Mouse (Mus musculus) hindbrain, embryonic 13.5 days (tissue): ENCODE measurements around the gene Tns3. TPM values are rescaled to one million over a fixed set of nuclear protein-coding genes. Genes with fewer than 3 reads are reported as not detected.

Source experiments
- ATAC-seq: fragments of 200-750 bp; cut with Nextera tagmentation; 2 replicates; pipeline ENCODE4 v1.8.0; 2017; ENCODE audit warnings: moderate TSS enrichment; ENCODE audit not compliant: low FRiP score
- H3K27ac ChIP-seq: fragments of 300-500 bp; sonication (generic); 2 replicates; pipeline ENCODE4 v1.5.1; 2015; ENCODE audit warnings: inconsistent platforms, mild to moderate bottlenecking, moderate library complexity
- H3K27me3 ChIP-seq: fragments of 300-500 bp; sonication (generic); 2 replicates; pipeline ENCODE4 v1.6.1; 2015; ENCODE audit warnings: mild to moderate bottlenecking, inconsistent platforms
- H3K36me3 ChIP-seq: fragments of 300-500 bp; sonication (generic); 2 replicates; pipeline ENCODE4 v1.6.1; 2015; ENCODE audit warnings: mild to moderate bottlenecking, inconsistent platforms
- H3K4me1 ChIP-seq: fragments of 300-500 bp; sonication (generic); replicated peaks from 2 replicates; pipeline ENCODE4 v1.6.1; 2015; ENCODE audit warnings: inconsistent platforms
- H3K4me2 ChIP-seq: fragments of 300-500 bp; sonication (generic); 2 replicates; pipeline ENCODE4 v1.6.1; 2015; ENCODE audit warnings: inconsistent platforms, mild to moderate bottlenecking, moderate library complexity
- H3K4me3 ChIP-seq: fragments of 300-500 bp; sonication (generic); 2 replicates; pipeline ENCODE4 v1.5.1; 2015; ENCODE audit warnings: mild to moderate bottlenecking, inconsistent platforms
- H3K9ac ChIP-seq: fragments of 300-500 bp; sonication (generic); 2 replicates; pipeline ENCODE4 v1.6.1; 2015; ENCODE audit warnings: mild to moderate bottlenecking, inconsistent platforms
- H3K9me3 ChIP-seq: fragments of 300-500 bp; sonication (generic); 2 replicates; pipeline ENCODE4 v1.6.1; 2016; ENCODE audit warnings: inconsistent platforms
- WGBS: fragments of 180-500 bp; shearing (Covaris S2); methylation state at CpG from one replicate; pipeline ENCODE4 v1.1.7; 2015; 5-methylcytosine and 5-hydroxymethylcytosine counted together
- polyA plus RNA-seq: library from polyadenylated mRNA; unstranded; fragments of >200 nt; fragmentation: Nextera tagmentation; extraction: Ambion mirVana; gene quantifications from 2 replicates; pipeline ENCODE4 v1.2.1, GENCODE M21; 2015

The Tns3 gene
- 4.9 and 5.3 TPM in 2 replicates for polyA plus RNA-seq

- Histone ChIP-seq H3K27me3 (peaks cover 49% of the 10 kb centered on the region), H3K4me3 (peak within 1 kb of the TSS; percentile 63), H3K9ac (peak within 1 kb of the TSS; percentile 87), H3K4me1 (peaks cover 12% of the 10 kb centered on the region), H3K36me3 (no peaks in the 10 kb centered on the region), H3K27ac (no peak within 1 kb of the TSS; the same call in 1 of the 2 replicates), H3K9me3 (no peaks in the 10 kb centered on the region), H3K4me2 (peak within 1 kb of the TSS; percentile 96)
- peak; percentile 73; the same call in 1 of the 2 replicates for ATAC-seq
- 0% methylated on average over 37 of the region's 37 CpGs for WGBS
Measured at GRCm38 (mm10) chr11:8664393-8664743, at the start of gene Tns3. Gene Tns3, minus strand, starts transcription at chr11:8664535.

DNA sequence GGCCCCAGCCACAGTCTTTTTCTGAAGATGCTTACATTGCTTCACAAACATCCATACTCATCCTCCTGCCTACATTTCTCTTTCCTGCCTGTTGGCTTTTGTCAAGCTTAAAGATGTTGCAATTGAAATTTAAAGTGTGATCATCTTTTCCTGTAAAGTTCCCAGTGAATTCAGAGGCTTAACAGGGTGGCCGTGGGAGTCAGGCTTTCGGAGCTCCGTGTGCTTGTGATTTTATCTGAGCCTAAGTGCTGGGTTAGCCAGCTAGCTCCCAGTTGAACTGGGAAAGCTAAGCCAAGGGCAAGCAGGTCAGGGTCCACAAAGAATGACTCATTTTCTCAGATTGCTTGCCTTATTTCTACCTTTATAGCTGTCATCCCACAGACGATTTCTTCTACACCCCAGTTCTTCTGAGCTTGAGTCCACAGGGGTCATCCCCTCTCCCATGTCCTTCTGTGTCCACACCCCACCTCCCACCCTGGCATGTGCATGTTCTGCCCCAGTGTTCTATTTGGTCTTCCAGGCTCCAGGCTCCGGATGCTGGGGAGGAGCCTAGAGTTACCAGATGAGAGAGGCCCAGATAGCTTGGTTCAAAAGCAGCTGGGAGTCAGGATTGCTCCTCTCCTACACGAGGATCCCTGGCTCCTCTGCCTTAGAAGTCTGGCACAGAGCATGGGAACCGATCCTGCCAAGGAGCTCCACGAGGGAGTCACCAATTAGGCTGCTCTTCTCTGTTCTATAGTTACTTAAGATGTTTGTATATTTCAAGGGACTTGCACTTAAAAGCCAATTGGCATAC is 42.1 kb upstream of the Tns3 start:
- WGBS: 73% methylated on average over 8 of the region's 8 CpGs
- no peaks in the 10 kb centered on the region for H3K36me3 ChIP-seq
- no peaks in the 10 kb centered on the region for H3K27me3 ChIP-seq
- H3K4me1 ChIP-seq: no peaks in the 10 kb centered on the region
- H3K9ac ChIP-seq: no peak overlapping the region
- no peak overlapping the region for H3K4me3 ChIP-seq
- no peak overlapping the region for H3K4me2 ChIP-seq
- no peak for ATAC-seq
- no peak overlapping the region for H3K27ac ChIP-seq
- no peaks in the 10 kb centered on the region for H3K9me3 ChIP-seq

DNA sequence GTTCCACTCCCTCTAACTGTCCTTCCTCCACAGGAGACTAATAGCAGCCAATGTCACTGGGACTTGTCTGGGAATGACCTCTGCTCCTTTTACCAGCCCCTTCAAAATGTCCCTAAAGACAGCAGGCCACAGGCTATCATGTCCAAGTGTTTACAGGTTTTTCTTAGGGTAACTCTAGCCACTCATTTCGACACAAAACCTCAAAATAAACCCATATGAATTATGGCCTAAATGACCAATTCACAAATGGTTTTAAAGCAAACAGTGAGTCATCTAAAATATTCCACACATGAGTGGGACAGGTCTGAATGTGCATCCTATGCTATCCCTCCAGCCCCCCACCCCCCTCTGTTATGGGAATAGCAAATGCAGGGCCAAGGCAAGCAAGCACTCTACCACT is 40.8 kb upstream of the Tns3 start:
- H3K27me3 ChIP-seq: no peaks in the 10 kb centered on the region
- H3K9ac ChIP-seq: no peak overlapping the region
- no peaks in the 10 kb centered on the region for H3K9me3 ChIP-seq
- H3K4me2 ChIP-seq: no peak overlapping the region
- no peak overlapping the region for H3K27ac ChIP-seq
- 87% methylated on average over 1 of the region's 1 CpGs for WGBS
- no peaks in the 10 kb centered on the region for H3K4me1 ChIP-seq
- H3K36me3 ChIP-seq: no peaks in the 10 kb centered on the region
- no peak overlapping the region for H3K4me3 ChIP-seq
- ATAC-seq: no peak

DNA sequence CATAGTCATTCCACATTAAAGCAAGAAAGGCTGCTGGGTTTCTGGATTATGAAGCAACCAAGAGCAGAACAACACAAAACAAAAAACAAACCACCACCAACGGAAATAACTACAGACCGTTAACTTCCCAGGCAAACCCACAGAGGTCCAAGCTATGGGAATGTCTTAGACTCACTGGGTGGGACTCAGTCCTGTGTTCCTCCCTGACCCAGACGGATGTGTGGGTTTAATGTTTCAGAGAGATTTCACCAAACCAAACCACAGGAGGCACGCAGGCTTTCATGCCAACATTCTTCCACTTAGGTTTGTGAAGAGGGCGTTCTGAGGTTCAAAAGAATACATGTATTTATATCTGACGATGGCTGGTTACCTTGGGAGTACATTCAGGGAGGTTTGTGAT is 39.5 kb upstream of the Tns3 start:
- WGBS: 76% methylated on average over 6 of the region's 6 CpGs

DNA sequence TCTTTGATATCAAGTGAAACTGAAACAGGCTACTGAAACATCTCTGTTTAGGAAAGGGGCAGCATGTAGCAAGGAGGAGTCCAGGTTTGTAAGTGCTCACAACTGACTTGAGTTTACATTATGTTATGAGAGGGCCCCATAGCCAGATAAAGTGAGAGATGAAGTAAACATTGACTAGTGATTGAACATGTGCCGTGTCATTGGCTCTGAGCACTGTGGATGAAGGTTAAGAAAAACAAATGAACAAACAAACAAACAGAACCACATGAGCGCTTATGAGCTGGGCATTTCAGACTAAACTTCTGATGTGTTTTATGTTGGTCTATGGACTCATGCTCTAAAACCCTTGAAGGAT is 38.2 kb upstream of the Tns3 start:
- H3K4me2 ChIP-seq: no peak overlapping the region

More for the DNA sequence above, 39.5 kb upstream of the Tns3 start:
- H3K4me1 ChIP-seq: no peaks in the 10 kb centered on the region
- H3K36me3 ChIP-seq: no peaks in the 10 kb centered on the region
- no peak overlapping the region for H3K4me3 ChIP-seq
- no peaks in the 10 kb centered on the region for H3K27me3 ChIP-seq
- no peak for ATAC-seq
- no peak overlapping the region for H3K4me2 ChIP-seq
- H3K9me3 ChIP-seq: no peaks in the 10 kb centered on the region
- no peak overlapping the region for H3K9ac ChIP-seq
- no peak overlapping the region for H3K27ac ChIP-seq

GRCm38 (mm10) chr11:8701845-8702531 is 37.7 kb upstream of the Tns3 start:
- Histone ChIP-seq H3K9me3 (no peaks in the 10 kb centered on the region), H3K27me3 (no peaks in the 10 kb centered on the region), H3K9ac (no peak overlapping the region), H3K4me3 (no peak overlapping the region), H3K27ac (no peak overlapping the region), H3K4me2 (no peak overlapping the region), H3K36me3 (no peaks in the 10 kb centered on the region), H3K4me1 (no peaks in the 10 kb centered on the region)
- WGBS: 84% methylated on average over 10 of the region's 10 CpGs
- ATAC-seq: no peak

More for the DNA sequence above, 38.2 kb upstream of the Tns3 start:
- H3K27me3 ChIP-seq: no peaks in the 10 kb centered on the region
- no peak overlapping the region for H3K27ac ChIP-seq
- no peak overlapping the region for H3K9ac ChIP-seq
- no peak for ATAC-seq
- WGBS: 93% methylated on average over 2 of the region's 2 CpGs
- H3K4me3 ChIP-seq: no peak overlapping the region
- H3K4me1 ChIP-seq: no peaks in the 10 kb centered on the region
- H3K36me3 ChIP-seq: no peaks in the 10 kb centered on the region
- H3K9me3 ChIP-seq: no peaks in the 10 kb centered on the region

DNA sequence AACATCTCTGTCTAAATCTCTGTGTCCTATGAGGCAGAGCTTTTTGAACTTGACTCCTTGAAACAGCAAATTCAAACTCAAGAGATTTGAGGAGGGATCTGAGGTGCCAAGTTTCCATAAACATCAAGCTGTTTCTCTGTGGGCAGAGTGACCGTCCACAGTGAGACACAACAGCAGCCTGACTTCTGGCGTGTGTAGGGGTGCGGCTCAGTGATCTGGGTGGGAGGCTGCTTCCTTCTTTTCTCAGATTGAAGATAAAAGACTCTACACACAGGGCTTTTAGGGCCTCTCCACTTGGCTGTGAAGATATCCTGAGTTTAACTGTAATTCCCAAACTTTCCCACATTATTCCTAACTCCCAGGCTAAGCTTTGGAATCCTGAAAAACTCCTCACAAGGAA is 37.1 kb upstream of the Tns3 start:
- H3K27me3 ChIP-seq: no peaks in the 10 kb centered on the region
- no peaks in the 10 kb centered on the region for H3K9me3 ChIP-seq
- no peak overlapping the region for H3K4me3 ChIP-seq
- no peak overlapping the region for H3K27ac ChIP-seq
- H3K9ac ChIP-seq: no peak overlapping the region
- no peaks in the 10 kb centered on the region for H3K36me3 ChIP-seq
- 86% methylated on average over 3 of the region's 3 CpGs for WGBS
- H3K4me1 ChIP-seq: no peaks in the 10 kb centered on the region
- H3K4me2 ChIP-seq: no peak overlapping the region
- no peak for ATAC-seq

DNA sequence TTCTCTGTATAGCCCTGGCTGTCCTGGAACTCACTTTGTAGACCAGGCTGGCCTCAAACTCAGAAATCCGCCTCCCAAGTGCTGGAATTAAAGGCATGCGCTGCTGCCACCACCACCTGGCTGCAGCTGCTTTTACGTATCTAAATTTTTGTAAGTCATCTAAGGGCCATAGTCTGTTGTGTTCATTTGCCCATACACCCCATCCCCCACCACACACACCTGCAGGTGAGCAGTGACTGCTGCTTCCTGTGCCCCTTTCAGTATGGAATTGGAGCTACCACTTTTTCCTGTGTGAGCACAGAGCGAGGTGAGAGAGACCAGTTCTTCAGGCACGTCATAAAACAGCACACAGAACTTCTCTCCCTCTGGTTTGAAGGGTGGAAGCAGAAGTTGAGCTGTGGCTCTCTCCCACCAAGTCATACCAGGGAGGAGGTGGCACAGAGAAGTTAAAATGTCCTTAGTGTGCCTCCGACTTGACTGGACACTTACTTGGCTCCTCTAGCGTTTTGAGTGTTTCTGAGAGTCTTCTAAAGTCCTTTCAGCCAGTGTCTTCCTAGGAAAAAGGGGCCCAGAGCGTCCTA is 36.4 kb upstream of the Tns3 start:
- no peak overlapping the region for H3K4me2 ChIP-seq
- no peak for ATAC-seq
- 89% methylated on average over 8 of the region's 8 CpGs for WGBS
- no peak overlapping the region for H3K9ac ChIP-seq
- no peak overlapping the region for H3K4me3 ChIP-seq
- no peaks in the 10 kb centered on the region for H3K36me3 ChIP-seq
- H3K9me3 ChIP-seq: no peaks in the 10 kb centered on the region
- no peaks in the 10 kb centered on the region for H3K4me1 ChIP-seq
- no peaks in the 10 kb centered on the region for H3K27me3 ChIP-seq
- no peak overlapping the region for H3K27ac ChIP-seq

DNA sequence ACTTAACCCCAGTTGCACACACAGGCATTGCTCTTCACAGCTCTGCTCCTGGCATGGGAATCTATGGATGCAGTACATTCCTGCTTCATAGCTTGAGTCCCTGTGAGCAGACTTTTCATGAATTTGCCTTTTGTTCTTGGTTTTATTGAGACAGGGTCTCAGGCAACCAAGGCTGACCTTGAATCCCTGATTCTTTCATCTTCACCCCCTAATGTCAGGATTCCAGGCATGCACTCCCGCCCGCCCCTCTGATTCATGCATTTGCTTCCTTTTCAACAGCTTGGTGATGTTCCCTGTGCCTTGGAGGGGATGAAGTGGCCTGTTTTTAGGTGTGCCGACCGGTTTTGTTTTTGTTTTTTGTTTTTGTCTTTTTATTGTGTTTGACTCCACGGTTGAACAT is 35.4 kb upstream of the Tns3 start:
- no peak overlapping the region for H3K9ac ChIP-seq
- H3K36me3 ChIP-seq: no peaks in the 10 kb centered on the region
- no peak overlapping the region for H3K4me3 ChIP-seq
- H3K27ac ChIP-seq: no peak overlapping the region
- H3K9me3 ChIP-seq: no peaks in the 10 kb centered on the region
- H3K4me2 ChIP-seq: no peak overlapping the region
- H3K27me3 ChIP-seq: no peaks in the 10 kb centered on the region
- ATAC-seq: no peak
- no peaks in the 10 kb centered on the region for H3K4me1 ChIP-seq
- WGBS: 33% methylated on average over 5 of the region's 5 CpGs

- ATAC-seq: no peak
Measured at GRCm38 (mm10) chr11:8697670-8698069, 33.3 kb upstream of the Tns3 start.

GRCm38 (mm10) chr11:8694096-8694495 is 29.8 kb upstream of the Tns3 start:
- no peak overlapping the region for H3K4me2 ChIP-seq
- H3K27me3 ChIP-seq: no peaks in the 10 kb centered on the region
- no peak overlapping the region for H3K27ac ChIP-seq
- no peaks in the 10 kb centered on the region for H3K9me3 ChIP-seq
- H3K4me3 ChIP-seq: no peak overlapping the region
- WGBS: 95% methylated on average over 5 of the region's 5 CpGs
- no peak overlapping the region for H3K9ac ChIP-seq
- no peak for ATAC-seq
- peaks cover 24% of the 10 kb centered on the region for H3K4me1 ChIP-seq
- no peaks in the 10 kb centered on the region for H3K36me3 ChIP-seq

More at GRCm38 (mm10) chr11:8697670-8698069, 33.3 kb upstream of the Tns3 start:
- no peaks in the 10 kb centered on the region for H3K9me3 ChIP-seq
- H3K4me1 ChIP-seq: peaks cover 12% of the 10 kb centered on the region
- H3K4me3 ChIP-seq: no peak overlapping the region
- 91% methylated on average over 3 of the region's 3 CpGs for WGBS
- no peaks in the 10 kb centered on the region for H3K27me3 ChIP-seq
- no peak overlapping the region for H3K9ac ChIP-seq
- H3K36me3 ChIP-seq: no peaks in the 10 kb centered on the region
- no peak overlapping the region for H3K4me2 ChIP-seq
- no peak overlapping the region for H3K27ac ChIP-seq

DNA sequence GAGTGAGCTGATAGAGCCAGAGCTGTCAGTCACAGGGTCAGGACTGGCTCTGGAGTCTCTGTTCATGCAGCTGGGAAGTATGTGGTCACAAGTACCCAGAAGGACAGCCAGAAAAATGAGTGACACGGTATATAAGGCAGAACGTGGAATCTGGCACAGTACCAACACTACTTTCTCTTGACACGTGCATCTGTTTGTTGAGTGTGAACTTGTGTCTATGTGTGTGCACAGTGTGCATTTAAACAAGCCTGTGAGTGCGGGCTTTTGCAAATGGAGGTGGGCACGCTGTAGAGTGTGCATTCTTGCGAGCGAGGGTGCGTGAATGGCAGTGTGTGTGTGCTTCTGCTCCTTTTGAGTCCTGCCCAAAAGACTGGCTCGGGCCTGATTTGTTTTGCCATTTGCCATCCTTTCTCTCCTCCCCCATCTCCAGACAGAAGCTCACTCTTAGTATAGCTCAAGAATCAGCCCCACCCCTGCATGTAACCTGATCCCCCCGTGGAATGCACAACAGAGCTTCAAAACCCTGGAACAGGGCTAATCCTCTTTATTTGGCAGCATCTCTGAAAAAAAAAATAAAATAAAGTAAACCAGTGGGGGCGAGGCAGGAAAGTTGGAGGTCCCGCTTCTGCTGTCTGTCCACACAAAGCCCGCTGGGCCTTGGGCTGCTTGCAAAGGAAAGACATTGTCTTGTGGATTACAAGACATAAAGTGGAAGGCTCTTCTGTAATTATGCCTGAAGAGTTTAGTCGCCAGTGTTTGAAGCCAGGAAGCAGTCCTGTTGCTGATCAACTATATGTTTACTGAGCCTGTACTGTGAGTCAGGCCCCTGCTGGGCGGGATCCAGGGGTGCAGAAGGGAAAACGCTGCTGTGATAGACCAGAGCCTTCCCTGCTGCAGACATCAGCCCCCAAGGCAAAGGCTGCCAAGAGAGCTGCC is 28.5 kb upstream of the Tns3 start:
- H3K36me3 ChIP-seq: no peaks in the 10 kb centered on the region
- H3K4me2 ChIP-seq: peak overlapping the region; percentile 29; the same call in 1 of the 2 replicates
- peaks cover 24% of the 10 kb centered on the region for H3K4me1 ChIP-seq
- no peak overlapping the region; the same call in 1 of the 2 replicates for H3K9ac ChIP-seq
- ATAC-seq: peak; percentile 74
- H3K4me3 ChIP-seq: no peak overlapping the region
- peak overlapping the region; percentile 24; the same call in 1 of the 2 replicates for H3K27ac ChIP-seq
- no peaks in the 10 kb centered on the region for H3K27me3 ChIP-seq
- H3K9me3 ChIP-seq: no peaks in the 10 kb centered on the region
- WGBS: 7% methylated on average over 16 of the region's 16 CpGs
